Mouse (Mus musculus) limb, embryonic 14.5 days (tissue): ENCODE measurements around the gene Syne1. TPM values are rescaled to one million over a fixed set of nuclear protein-coding genes. Genes with fewer than 3 reads are reported as not detected.

Experiments used
- ATAC-seq: fragments of 200-750 bp; cut with Nextera tagmentation; 2 replicates; pipeline ENCODE4 v1.8.0; 2017; ENCODE audit warnings: low read depth, moderate number of reproducible peaks, moderate TSS enrichment; ENCODE audit not compliant: low FRiP score
- DNase-seq: peaks from one replicate; pipeline ENCODE4 v3.0.0-alpha.2; 2015; ENCODE audit warnings: low spot score
- H3K27ac ChIP-seq: fragments of 300-500 bp; sonication (generic); replicated peaks from 2 replicates; pipeline ENCODE4 v1.5.1; 2014; ENCODE audit warnings: low read depth, mild to moderate bottlenecking, low read length, moderate library complexity, mixed read lengths
- H3K27me3 ChIP-seq: fragments of 300-500 bp; sonication (generic); 2 replicates; pipeline ENCODE4 v1.6.1; 2014; ENCODE audit warnings: low read length, mixed read lengths; ENCODE audit not compliant: control insufficient read depth, insufficient read depth
- H3K36me3 ChIP-seq: fragments of 300-500 bp; sonication (generic); 2 replicates; pipeline ENCODE4 v1.6.1; 2014; ENCODE audit warnings: mild to moderate bottlenecking, low read length, moderate library complexity, mixed read lengths; ENCODE audit not compliant: control insufficient read depth, insufficient read depth
- H3K4me1 ChIP-seq: fragments of 300-500 bp; sonication (generic); 2 replicates; pipeline ENCODE4 v1.6.1; 2014; ENCODE audit warnings: antibody characterized with exemption, low read length, mixed read lengths; ENCODE audit not compliant: control insufficient read depth, insufficient read depth
- H3K4me2 ChIP-seq: fragments of 300-500 bp; sonication (generic); replicated peaks from 2 replicates; pipeline ENCODE4 v1.6.1; 2014; ENCODE audit warnings: low read depth, mild to moderate bottlenecking, low read length, moderate library complexity; ENCODE audit not compliant: severe bottlenecking
- H3K4me3 ChIP-seq: fragments of 300-500 bp; sonication (generic); replicated peaks from 2 replicates; pipeline ENCODE4 v1.5.1; 2014; ENCODE audit warnings: low read length
- H3K9ac ChIP-seq: fragments of 300-500 bp; sonication (generic); 2 replicates; pipeline ENCODE4 v1.6.1; 2014; ENCODE audit warnings: mild to moderate bottlenecking, low read depth, low read length, moderate library complexity; ENCODE audit not compliant: severe bottlenecking
- H3K9me3 ChIP-seq: fragments of 300-500 bp; sonication (generic); 2 replicates; pipeline ENCODE4 v1.6.1; 2016; ENCODE audit warnings: low read length; ENCODE audit not compliant: control insufficient read depth
- POLR2A ChIP-seq: fragments of 200-500 bp; IDR thresholded peaks from 2 replicates; pipeline ENCODE4 v1.8.0; 2012; ENCODE audit warnings: inconsistent platforms, mild to moderate bottlenecking, moderate library complexity, borderline replicate concordance; ENCODE audit not compliant: insufficient read depth, insufficient read length; ENCODE audit errors: extremely low read depth
- WGBS: fragments of 180-500 bp; shearing (Covaris S2); extraction: QIAGEN DNeasy Blood & Tissue Kit; methylation state at CpG from one replicate; pipeline ENCODE4 v1.1.7; 2014; 5-methylcytosine and 5-hydroxymethylcytosine counted together
- polyA plus RNA-seq, 2 experiments: library from polyadenylated mRNA; depleted of rRNA in 1 of 2; stranded (reverse) in 1 of 2; unstranded in 1 of 2; fragments of >200 nt; fragmentation: Nextera tagmentation in 1 of 2; extraction: Ambion mirVana in 1 of 2; gene quantifications; 2 replicates each; pipeline versions ENCODE4 v1.2.1 to v1.2.3; 2012 to 2014

Syne1 gene
- polyA plus RNA-seq, 2 experiments = 11.0 to 11.3 TPM

DNA sequence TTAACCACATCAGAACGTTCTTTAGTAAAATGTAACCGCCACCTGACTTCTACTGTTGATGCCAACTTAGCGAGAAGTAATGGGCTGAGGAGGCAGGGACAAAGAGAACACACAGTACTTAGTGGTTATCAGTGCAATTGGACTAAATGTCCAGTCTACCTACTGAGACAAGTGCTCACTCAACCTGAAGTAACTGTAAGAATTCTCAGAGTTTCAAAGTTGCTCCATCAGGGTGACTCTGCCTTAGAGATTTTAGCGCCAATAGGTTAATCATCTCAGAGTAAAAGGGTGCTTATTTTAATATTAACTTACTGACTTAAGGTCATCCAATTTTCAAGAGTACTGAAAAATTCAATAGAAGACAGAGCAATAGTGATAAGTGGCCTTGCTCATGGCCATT lies 525.4 kb downstream of the Syne1 start:
- Histone ChIP-seq H3K4me1 (no peaks in the 10 kb centered on the region), H3K4me2 (no peak overlapping the region), H3K9ac (no peak overlapping the region), H3K9me3 (no peaks in the 10 kb centered on the region), H3K27me3 (no peaks in the 10 kb centered on the region), H3K4me3 (no peak overlapping the region), H3K27ac (no peak overlapping the region), H3K36me3 (peaks cover 2% of the 10 kb centered on the region; the same call in 1 of the 2 replicates)
- 99% methylated on average over 4 of the region's 4 CpGs for WGBS
- TF ChIP-seq POLR2A = no peak
- ATAC-seq (no peak), DNase-seq (no peak)

DNA sequence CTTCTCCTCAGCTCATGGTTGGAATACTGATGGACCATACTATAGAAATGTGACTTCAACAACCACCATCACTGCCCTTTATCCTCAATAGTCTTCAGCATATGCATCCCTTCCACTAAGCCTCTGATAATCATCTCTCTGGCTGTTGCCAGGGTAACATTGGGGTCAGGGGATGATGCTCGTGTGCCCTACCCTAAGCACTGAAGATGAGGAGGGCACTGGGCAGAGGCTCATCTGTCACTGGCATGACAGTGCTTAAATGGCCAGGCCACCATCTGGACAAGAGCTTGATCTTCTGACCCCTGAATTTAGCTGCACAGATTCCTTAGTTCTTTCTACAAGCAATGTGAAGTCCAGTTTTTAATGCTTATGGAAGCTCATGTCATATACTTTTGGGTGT lies 534.1 kb downstream of the Syne1 start:
- Histone ChIP-seq H3K27me3 (no peaks in the 10 kb centered on the region), H3K27ac (no peak overlapping the region), H3K9ac (no peak overlapping the region), H3K9me3 (no peaks in the 10 kb centered on the region), H3K4me1 (no peaks in the 10 kb centered on the region), H3K4me2 (no peak overlapping the region), H3K36me3 (no peaks in the 10 kb centered on the region), H3K4me3 (no peak overlapping the region)
- no peak for TF ChIP-seq POLR2A
- WGBS = 45% methylated on average over 1 of the region's 1 CpGs
- no peak for ATAC-seq
- DNase-seq = no peak

DNA sequence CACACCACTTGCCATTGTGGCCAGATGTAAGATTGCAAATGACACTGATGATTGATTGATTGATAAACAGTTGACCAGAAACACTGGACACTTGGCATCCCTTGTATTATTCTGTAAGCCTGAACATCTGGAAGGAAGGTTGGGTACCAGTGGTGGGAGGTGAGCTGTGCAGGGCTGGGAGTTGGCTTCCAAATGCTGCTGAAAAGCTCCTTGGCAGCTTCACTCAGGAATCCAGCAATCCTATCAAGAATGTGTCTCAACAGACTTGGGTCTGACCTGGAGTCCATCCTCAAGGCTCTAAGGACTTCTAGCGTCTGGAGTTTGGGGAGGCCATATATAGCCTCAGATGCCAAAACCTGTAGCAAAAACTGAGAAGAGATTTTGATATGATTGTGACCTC lies 536.3 kb downstream of the Syne1 start:
- DNase-seq (no peak), ATAC-seq (no peak)
- Histone ChIP-seq H3K27me3 (no peaks in the 10 kb centered on the region), H3K36me3 (no peaks in the 10 kb centered on the region), H3K4me3 (no peak overlapping the region), H3K27ac (no peak overlapping the region), H3K9ac (no peak overlapping the region), H3K4me1 (no peaks in the 10 kb centered on the region), H3K9me3 (no peaks in the 10 kb centered on the region), H3K4me2 (no peak overlapping the region)
- WGBS = 86% methylated on average over 1 of the region's 1 CpGs
- no peak for TF ChIP-seq POLR2A

DNA sequence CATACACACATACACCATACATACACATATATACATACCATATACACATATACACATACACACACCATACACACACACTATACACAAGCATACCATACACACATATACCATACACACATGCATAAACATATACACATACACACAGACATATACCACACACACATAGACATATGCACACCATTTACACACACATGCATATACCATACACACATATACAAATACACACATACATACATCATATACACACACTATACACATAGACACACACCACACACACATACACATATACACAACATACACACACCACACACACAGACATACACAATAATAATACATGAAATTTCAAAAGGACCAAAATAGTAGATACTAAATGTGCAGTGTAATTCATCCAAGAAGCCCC lies 539.3 kb downstream of the Syne1 start:
- DNase-seq (no peak), ATAC-seq (no peak)
- Histone ChIP-seq H3K4me1 (no peaks in the 10 kb centered on the region; the same call in 1 of the 2 replicates), H3K27ac (no peak overlapping the region), H3K27me3 (no peaks in the 10 kb centered on the region), H3K36me3 (no peaks in the 10 kb centered on the region), H3K4me3 (no peak overlapping the region), H3K4me2 (no peak overlapping the region), H3K9ac (no peak overlapping the region), H3K9me3 (no peaks in the 10 kb centered on the region)
- no peak for TF ChIP-seq POLR2A

DNA sequence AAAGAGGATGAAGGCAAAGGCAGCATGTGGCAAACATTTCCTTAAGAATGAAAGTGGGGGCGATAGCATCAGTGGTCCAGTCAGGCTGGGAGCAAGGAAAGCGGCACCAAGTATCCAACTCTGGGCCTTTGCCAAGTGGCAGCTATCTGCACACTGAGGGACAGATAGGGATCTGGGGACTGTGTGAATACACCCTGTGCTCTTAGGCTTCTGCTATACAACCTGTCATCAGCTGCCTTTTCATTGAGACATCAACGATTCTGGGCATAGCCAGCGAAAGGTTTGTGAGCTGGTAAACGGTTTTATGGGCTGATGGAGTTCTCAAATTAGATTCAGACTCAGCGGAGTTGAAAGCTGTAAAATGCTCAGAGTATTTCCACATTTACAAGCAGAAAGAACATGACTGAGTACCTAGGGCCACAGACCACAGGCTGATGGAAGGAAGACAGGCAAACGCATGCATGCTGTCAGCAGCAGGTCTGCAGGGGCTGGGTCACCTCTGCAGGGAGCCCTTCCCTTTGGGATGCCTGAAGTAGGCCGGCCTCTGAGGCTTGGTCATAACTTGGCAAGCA lies 542.4 kb downstream of the Syne1 start:
- Histone ChIP-seq H3K27ac (no peak overlapping the region), H3K36me3 (no peaks in the 10 kb centered on the region), H3K4me3 (no peak overlapping the region), H3K4me2 (no peak overlapping the region), H3K9ac (no peak overlapping the region), H3K27me3 (no peaks in the 10 kb centered on the region), H3K9me3 (no peaks in the 10 kb centered on the region), H3K4me1 (no peaks in the 10 kb centered on the region; the same call in 1 of the 2 replicates)
- DNase-seq (peak; percentile 44), ATAC-seq (peak; percentile 55; the same call in 1 of the 2 replicates)
- WGBS = 24% methylated on average over 8 of the region's 8 CpGs
- TF ChIP-seq POLR2A = no peak

DNA sequence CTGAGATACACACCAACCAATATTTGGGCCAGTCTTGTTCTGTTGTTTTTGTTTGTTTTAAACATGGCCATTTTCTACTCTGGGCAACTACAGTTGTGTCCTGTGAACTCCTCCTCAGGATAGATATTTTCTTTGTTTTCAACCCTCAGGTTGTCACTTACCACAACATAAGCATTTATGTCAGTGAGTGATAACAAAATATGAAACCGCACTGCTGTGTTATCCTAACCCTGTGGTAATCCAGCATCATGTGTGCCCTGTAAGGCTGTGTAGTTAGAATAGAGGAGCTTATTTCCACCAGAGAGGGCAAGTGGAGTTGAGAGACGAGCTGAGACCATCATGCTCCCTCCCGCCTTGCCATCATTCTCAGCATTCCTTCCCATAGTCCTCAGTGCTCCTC lies 554.7 kb downstream of the Syne1 start:
- ATAC-seq (no peak), DNase-seq (no peak)
- H3K9me3 ChIP-seq = no peaks in the 10 kb centered on the region
- no peak overlapping the region for H3K4me3 ChIP-seq
- H3K27ac ChIP-seq = no peak overlapping the region
- no peak for TF ChIP-seq POLR2A
- WGBS = 83% methylated on average over 3 of the region's 3 CpGs
- no peaks in the 10 kb centered on the region for H3K27me3 ChIP-seq
- no peaks in the 10 kb centered on the region for H3K36me3 ChIP-seq
- no peak overlapping the region for H3K4me2 ChIP-seq
- no peak overlapping the region for H3K9ac ChIP-seq
- H3K4me1 ChIP-seq = no peaks in the 10 kb centered on the region
